Mouse (Mus musculus): ENCODE results near the gene Cars.
"Not testable (repeated sequence)": the region's sequence is repeated elsewhere in the genome, so short reads cannot be mapped to it uniquely, and the experiment has no call there.

Cars gene

DNA sequence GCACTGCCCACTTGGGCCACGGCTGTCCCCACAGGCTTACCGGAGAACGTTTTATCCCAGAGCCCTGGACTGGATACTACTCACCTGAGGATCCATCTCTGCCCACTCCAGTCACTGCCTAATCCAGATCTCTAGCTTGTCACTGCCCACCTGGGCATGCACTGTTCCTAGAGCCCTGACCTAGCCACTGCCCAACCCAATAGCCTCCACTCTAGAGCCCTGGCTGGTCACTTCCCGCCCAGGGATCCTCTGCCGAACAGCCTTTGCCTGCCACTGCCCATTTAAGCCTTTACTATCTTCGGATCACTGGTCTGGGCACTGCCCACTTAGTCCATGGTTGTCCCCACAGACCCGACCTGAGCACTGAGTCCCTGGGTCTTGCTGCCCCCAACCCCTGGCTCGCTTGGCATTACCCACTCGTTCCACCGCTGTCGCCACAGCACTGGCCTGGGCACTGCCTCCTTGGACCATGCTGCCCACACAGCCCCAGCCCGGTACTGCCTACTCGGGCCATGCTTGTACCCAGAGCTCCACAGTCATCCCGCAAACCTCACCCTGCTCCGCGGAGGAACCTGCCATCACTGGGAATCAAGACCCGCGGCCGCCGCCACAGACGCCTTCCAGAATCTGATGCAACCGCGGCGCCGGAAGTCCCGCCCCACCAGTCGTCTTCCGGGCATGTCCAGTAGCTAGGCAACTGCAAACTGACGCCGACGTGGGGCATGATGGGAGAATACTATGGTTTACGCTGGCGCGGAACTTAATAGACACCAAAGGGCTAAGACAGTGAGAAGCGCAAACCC, at the start of gene Cars:
Gene Cars, minus strand, starts transcription at position 663 of the 803 bp plus-strand sequence.
- peak; percentile 78 for DNase-seq (ENCODE audit: extremely low read depth, low read depth, low spot score)

DNA sequence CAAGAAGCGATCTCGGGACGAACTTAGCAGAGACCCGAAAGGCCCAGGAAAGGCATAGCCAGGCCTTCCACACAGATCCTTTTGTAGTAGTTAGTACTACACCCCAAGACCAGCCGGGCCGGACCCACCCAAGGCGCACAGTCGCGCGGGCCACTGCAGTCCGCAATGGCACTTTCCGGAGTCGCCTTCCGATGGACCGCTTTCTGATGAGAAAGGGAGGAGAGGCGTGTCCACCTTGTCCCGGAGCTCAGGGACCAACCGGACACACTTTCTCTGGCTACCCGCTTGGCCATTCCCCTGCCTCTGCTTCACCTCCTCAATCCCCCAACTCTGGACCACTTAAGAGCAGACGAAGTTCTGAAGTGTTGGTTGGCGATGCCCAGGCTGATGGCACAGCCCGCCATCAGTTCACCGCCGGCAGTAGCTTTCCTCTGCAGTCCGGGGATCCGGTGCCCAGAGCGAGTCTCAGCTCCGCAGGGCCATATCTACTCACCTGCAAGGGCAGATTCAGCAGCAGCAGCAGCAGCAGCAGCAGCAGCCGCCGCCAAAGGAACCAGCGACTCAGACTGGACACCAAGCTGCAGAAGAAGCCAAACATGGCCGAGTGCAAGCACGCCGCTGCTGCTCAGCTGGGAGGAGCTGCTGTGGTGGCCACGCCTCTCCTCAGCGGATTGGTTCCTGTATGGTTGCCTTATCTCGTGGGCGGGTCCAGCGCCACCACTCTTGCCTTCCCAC, 49.3 kb upstream of the Cars start, which contains the start of gene Tnfrsf22:
Gene Tnfrsf22, minus strand, starts transcription at position 628 of the 735 bp plus-strand sequence.
- peak; percentile 5 for DNase-seq (ENCODE audit: extremely low read depth, low read depth, low spot score)

DNA sequence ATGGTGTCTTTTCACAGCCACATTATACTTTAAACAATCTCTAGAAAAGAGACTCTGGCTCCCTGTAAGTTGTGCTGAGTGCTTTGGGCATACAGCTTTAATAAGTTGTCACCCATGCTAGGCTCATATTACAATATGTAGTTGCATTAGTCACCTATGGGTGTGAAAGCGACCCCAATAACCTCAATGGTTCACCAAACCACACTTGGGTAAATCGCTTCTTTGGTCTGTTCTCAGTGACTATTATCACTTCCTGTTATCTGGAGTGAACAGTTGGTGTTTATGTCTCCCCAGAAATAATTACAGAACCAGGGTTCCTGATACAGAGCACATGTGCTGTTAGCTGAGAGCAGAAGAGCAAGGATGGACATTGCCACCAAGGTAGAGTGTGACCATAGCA, 44.1 kb upstream of the Cars start:
- not testable (repeated sequence) for DNase-seq (ENCODE audit: extremely low read depth, low read depth, low spot score)

DNA sequence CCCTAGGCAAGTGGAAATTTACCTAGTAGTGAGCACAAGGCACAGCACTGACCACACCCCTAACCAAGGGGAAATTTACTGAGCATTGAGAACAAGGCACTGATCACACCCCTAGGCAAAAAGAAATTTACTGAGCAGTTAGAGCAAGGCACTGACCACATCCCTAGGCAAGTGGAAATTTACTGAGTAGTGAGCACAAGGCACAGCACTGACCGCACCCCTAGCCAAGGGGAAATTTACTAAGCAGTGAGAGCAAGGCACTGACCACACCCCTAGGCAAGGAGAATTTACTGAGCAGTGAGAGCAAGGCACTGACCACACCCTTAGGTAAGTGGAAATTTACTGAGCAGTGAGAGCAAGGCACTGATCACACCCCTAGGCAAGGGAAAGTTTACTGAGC, 36.8 kb upstream of the Cars start:
- no peak for DNase-seq (ENCODE audit: extremely low read depth, low read depth, low spot score)

DNA sequence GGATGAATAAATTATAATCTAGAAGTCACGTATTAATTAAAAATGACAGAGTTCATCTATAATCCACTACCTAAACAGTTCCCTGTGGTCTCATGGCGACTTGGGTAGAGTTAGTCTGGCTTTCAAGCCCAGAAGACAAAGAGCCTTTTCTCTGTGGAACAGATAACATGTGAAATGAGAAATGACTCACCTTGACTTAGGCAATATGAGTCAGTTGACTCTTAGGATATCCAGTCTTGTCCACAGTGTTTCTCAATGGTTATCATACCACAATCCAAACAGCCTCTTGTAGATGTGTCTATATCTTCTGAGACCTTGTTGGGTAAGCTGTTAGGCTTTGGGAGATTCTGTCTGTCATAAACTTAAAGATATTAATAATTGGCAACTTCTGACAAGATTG, 31.6 kb upstream of the Cars start:
- DNase-seq (ENCODE audit: extremely low read depth, low read depth, low spot score), result peak; percentile 14

DNA sequence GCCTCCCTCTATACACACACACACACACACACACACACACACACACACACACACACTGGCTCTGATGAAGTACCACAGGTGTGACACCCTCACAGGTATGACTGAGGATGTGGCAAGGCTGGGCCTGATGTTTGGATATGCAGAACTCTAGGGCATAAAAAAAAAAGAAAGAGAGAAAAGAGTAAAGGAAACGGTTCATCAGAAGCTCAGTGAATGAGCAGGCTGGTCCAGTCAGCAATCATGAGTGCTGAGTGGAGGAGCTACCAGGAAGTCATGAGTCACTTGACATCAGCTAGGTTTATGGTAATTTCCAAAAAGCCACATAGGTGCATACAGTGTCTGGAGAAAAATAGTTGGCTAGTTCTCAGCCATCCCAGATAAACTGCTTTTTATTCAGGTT, 29.6 kb upstream of the Cars start:
- DNase-seq (ENCODE audit: extremely low read depth, low read depth, low spot score), result no peak

DNA sequence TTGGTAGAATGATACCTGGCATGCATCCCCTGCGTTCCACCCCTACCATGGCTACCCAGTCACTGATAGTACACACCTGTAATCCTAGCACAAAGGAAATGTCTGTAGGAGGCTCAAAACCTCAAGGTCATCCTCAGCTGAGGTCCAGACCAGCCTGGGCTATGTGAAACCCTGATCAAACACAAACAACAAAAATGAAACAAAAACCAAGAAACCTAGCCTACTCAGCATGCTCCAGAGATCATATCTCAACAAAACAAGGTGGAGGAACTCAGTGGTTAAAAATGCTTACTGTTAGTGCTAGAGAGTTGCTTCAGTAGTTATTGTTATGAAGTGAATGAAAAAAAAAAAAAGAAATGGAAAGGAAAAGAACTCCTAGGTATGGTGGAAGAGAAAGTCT, 28.6 kb upstream of the Cars start, which contains the start of gene Tnfrsf26:
Gene Tnfrsf26, minus strand, starts transcription at position 183 of the 400 bp plus-strand sequence.
- DNase-seq (ENCODE audit: extremely low read depth, low read depth, low spot score), result no peak

DNA sequence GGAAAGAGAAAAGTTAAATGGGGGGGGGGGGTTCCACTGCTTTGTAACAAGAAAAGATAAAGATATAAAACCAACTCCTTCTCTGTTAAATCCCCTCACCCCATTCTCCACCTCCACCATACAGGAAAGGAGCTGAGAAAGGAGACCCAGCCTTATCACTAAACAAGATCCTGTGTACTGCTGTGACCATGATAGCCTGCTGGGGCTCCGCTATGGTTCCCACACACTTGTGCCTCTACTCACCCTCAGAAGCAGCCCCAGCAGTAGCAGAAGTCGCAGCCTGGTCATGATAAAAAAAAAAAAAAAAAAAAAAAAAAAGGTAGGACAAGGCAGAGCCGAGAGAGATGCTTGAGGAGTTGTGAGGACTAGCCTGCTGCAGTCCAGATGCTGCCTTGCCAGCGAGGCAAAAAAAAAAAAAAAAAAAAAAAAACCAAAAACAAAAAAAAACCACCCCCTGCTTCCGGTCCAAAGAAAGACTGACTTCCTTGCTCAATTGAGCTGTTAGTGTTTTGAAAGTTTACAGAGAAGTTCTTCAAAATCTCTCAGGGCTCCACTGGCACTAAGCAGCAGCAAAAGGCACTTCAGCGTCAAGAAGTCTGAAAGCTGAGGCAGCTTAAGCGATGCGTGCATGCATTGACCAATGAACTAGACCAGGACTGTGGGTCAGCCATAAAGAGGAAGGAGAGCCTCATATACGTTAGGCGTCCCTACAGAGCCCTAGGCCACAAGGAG, 27.8 kb upstream of the Cars start:
- no peak for DNase-seq (ENCODE audit: extremely low read depth, low read depth, low spot score)

DNA sequence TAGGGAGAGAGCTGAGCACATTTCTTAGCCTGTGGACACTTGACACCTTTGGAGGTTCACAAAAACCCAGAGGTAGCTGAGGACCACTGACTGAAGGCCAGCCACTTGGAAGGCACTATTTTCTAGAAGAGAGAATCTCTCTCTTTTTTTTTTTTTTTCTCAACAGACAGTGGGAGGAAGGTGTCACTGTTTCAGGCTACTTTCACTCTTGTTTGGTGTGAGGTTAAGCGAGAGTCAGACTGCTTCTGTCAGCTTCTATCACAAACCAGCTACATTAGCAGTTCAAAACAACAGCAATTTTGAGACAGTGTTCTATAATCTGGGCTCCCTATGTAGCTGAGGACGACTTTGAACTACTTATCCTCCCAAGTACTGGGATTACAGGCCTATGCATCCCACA, 26.3 kb upstream of the Cars start:
- no peak for DNase-seq (ENCODE audit: extremely low read depth, low read depth, low spot score)

DNA sequence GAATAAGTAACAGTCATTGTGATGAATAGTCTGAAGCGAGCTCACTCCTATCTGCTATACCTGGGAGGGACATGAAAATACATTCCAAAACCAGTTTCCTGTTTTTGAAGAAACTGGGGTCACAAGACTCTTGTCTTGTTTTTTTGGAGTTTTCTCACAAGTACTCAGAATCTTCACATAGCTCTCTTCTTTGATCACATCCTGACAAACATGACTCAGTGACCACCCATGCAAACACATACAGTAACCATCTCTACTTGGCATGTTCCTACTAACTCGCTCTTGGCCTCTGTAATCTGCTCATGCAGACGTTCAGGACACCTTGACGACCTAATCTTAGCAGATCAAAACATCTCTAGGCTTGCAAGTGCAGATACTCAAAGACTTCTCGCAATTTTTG, 25.3 kb upstream of the Cars start:
- no peak for DNase-seq (ENCODE audit: extremely low read depth, low read depth, low spot score)

DNA sequence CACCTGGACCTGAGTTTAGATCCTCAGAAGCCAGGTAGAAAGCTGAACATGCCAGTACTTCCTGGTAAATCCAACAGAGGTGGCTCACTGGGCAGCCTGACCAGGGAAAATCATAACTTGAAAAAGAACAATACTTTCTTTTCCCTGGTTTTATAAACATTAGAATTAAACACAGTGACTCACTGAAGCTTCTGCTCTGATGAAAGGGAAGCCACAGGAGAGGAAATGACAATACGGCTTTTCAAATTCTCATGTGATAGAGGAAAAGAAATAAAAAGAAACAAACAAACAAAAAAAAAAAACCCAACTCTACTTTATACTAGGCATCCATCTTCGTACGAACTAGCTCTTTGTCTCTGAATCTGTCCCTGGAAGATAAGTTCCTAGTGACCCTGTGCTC, 24.7 kb upstream of the Cars start:
- DNase-seq (ENCODE audit: extremely low read depth, low read depth, low spot score), result no peak

DNA sequence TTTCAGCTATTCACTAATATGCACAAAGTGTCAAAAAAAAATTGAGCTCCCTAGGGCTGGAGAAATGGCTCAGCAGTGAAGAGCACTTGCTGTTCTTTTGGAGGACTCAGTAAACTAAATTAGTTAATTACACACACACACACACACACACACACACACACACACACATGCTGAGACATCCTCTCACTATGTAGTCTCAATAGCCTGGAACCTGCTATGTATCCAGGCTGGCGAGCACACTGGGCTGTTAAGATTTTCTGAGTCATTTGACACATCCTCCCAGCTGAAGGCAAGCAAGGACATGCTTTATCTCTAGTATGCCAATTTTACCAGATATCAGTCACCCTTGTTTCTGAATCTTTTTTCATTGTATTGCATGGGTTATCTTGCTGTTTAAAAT, 21.1 kb upstream of the Cars start:
- DNase-seq (ENCODE audit: extremely low read depth, low read depth, low spot score), result no peak

DNA sequence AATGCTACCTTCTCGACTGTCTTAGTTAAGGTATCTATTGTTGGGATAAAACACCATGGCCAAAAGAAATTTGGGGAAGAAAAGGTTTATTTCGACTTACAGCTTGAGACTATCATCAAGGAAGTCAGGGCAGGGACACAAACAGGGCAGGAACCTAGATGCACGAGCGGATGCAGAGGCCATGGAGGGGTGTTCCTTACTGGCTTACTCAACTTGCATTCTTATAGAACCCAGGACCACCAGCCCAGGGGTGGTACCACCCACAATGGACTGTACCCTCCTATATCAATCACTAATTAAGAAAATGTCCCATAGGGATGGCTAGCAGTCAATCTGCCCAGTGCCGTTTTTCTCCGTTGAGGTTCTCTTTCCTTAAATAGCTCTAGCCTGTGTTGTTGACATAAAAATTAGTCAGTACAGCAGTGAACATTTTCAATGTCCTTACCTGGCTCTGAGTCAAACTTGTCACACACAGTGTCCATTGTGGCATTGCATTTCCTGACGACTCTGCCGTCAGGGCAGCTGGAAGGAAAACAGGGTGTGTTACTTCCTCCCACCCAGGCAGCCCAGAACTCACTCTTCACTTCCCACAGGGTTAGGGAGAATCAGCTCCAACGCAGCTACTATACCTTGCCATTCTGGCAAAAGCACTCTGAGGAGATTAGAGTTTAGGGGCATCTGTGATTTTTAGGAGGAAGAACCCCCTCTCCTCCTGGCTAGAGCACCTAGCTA, 14.7 kb upstream of the Cars start:
- DNase-seq (ENCODE audit: extremely low read depth, low read depth, low spot score), result no peak

DNA sequence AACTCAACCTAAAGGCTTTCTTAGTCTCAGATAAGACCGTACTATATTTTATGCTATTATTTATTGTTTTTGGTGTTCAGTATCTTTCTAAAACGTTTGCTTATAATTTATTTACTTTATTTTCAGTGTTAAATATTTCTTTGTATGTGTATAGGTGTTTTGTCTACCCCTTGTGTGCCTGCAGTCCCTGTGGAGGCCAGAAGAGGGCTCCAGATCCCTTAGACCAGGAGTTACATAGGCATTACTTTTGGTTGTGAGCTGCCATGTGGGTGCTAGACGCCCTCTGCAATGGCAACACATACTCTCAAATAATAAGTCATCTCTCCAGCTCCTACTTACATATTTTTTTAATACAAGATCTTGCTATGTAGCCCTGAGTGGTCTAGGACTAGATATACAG, 12.3 kb upstream of the Cars start:
- no peak for DNase-seq (ENCODE audit: extremely low read depth, low read depth, low spot score)

DNA sequence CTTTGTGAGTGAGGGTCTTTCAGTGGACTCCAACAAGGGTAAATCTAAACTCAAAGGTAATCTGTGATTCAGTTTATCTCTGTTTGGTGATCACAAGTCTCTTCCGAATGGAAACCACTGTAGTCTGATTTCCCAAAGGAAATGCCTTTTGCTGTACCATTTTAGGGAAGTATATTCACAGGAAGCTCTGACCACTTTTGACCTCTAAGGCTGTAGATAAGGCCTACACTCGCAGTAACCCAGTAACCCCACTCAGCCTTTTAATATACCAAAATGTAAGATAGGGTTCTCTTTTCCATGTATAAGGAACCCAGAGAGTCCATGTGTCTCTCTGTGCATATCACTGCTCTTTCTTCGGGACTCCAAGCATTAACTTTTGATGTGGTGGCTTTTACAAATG, 5.4 kb upstream of the Cars start:
- DNase-seq (ENCODE audit: extremely low read depth, low read depth, low spot score), result no peak

DNA sequence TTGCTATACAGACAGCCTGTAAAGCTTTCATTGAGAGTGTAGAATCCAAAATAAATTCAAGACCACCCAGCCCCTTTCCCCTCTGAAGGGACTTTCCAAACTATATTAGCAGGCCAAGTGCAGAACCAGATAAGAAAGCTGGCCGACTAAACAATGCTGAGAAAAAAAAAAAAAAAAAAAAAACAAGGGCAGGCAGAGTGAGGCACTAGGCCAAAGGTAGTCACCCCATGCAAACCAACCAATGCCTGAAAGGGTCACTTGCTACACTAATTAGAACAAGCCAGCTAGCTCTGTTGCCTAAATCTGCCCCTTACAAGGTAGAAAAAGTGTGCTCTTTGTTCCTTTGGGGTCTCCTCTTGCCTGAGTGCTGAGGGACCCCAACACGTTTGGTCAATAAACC, 5.0 kb upstream of the Cars start:
- DNase-seq (ENCODE audit: extremely low read depth, low read depth, low spot score), result no peak

DNA sequence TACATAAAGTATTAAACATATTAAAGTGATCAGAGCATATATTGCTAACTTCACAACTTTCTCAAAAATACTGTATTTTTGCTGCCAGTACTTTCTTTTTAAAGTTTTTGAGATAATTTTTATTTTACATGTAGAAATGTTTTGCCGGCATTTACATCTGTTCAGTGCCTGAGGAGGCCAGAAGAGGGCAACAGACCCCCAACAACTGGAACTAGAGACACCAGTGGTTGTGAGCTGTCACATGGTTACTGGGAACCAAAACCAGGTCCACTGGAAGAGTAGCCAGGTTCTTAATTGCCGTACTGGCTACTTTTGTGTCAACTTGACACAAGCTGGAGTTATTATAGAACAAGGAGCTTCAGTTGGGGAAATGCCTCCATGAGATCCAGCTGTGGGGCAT, 1.8 kb upstream of the Cars start:
- no peak for DNase-seq (ENCODE audit: extremely low read depth, low read depth, low spot score)

DNA sequence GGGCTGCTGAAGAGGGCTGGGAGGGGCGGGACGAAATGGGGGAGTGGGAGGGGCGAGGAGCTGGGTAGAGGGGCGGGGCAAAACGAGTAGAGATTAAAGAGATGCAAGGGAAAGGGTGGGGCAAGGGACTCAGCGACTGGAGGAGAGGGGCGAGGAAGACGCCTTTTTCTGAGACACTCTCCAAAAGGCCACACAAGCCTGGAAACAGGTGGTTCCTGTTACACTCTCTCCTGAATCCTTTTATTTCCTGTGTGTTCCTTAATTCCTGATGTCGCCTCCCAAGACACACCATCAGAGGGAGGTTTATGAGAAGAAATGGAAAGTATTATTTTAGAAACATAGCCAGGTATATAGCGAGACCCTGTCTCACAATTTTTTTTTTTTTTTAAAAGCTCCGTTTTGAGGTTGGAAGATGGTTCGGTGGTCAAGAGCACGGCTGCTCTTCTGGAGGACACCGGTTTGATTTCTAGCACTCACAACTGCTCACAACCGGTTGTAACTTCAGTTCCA, 396 bp upstream of the Cars start:
- DNase-seq (ENCODE audit: extremely low read depth, low read depth, low spot score), result no peak

DNA sequence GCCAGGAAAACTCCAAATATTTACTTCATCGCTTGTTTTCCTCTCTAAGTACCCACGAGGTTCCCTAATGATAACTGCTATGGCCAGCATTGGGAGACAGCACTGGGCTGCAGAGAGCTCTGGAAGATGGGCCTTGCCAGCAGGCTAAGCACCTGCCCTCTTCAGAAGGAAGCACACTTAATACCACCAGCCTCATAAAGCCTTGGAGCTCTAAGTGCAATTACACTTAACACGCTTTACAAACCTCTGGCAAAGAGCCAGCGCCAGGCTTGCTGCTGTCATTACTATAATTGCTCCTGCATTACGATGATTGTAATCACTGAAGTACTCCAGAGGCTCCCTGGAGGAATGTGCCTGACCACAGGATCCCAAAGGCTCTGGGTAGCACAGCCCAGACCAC, 5.0 kb downstream of the Cars start:
- DNase-seq (ENCODE audit: extremely low read depth, low read depth, low spot score), result peak; percentile 40

DNA sequence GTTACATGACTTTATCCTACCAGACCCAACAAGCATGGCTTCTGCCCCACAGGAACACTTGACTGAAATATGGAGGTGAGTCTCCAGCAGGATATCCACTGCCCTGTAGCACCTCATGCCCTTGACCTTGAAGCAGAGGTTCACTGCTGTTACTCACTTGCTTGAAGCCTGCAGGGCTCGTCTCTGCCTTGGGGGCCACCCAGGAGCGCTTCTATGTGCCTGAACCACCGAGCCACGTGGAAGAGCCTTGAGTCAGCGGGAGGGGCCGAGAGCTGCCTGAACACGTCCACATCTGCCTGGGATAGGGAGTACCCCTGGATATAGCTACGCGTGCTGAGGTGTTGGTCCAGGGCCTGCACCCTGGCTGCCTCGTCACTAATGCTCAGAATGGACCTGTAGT, 7.6 kb downstream of the Cars start:
- no peak for DNase-seq (ENCODE audit: extremely low read depth, low read depth, low spot score)

DNA sequence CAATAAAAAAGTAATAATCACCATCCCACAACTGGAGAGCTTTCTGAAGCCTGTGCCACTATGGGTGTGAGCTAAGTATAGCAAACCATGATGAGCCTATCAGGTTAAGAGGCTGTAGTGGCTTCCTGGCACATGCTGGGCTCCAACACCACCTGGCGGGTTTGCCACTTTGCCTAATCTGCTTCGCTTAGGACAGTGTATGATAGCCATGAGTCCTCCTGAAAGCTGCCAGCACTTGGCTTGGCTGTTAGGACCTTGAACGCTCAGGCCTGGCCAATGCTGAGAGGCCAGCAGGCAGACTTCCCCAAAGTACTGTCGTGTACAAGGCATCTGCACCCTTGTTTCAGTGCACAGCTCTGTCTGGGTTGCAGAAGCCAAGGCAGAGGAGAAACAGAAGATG, 11.9 kb downstream of the Cars start:
- no peak for DNase-seq (ENCODE audit: extremely low read depth, low read depth, low spot score)
